Mouse (Mus musculus): ENCODE data around the gene Sema4c. TPM values are rescaled to one million over a fixed set of nuclear protein-coding genes. Genes with fewer than 3 reads are reported as not detected.
"Not testable (repeated sequence)": the region's sequence is repeated elsewhere in the genome, so short reads cannot be mapped to it uniquely, and the experiment has no call there.

Gene Sema4c
- polyA plus RNA-seq, 1 experiment: 0.01 TPM

GRCm38 (mm10) chr1:36545845-36546600, 12.1 kb downstream of the Sema4c start:
- Histone ChIP-seq H3K36me3 (ENCODE audit: control insufficient read depth) (peaks cover 19% of the 10 kb centered on the region), H3K4me3 (replicated peaks) (peak overlapping the region; percentile 74), H3K9me3 (ENCODE audit: control insufficient read depth, low read length) (no peaks in the 10 kb centered on the region), H3K4me1 (ENCODE audit: control insufficient read depth) (peaks cover 21% of the 10 kb centered on the region), H3K27me3 (ENCODE audit: control insufficient read depth) (no peaks in the 10 kb centered on the region)
- TF ChIP-seq GATA1 (IDR thresholded peaks at IDR 0.05; ENCODE audit: low read length): no peak
- no peak for TF ChIP-seq TAL1 (IDR thresholded peaks at IDR 0.05; ENCODE audit: low read length)

- no peak overlapping the region for H3K4me3 ChIP-seq (replicated peaks)
- no peaks in the 10 kb centered on the region for H3K27me3 ChIP-seq (ENCODE audit: control insufficient read depth)
- TF ChIP-seq GATA1 (IDR thresholded peaks at IDR 0.05; ENCODE audit: low read length) (no peak), TAL1 (IDR thresholded peaks at IDR 0.05; ENCODE audit: low read length) (no peak)
- H3K9me3 ChIP-seq (ENCODE audit: control insufficient read depth, low read length): no peaks in the 10 kb centered on the region
- peaks cover 24% of the 10 kb centered on the region for H3K36me3 ChIP-seq (ENCODE audit: control insufficient read depth)
- peaks cover 21% of the 10 kb centered on the region for H3K4me1 ChIP-seq (ENCODE audit: control insufficient read depth)
Observed at GRCm38 (mm10) chr1:36545382-36545781, 12.8 kb downstream of the Sema4c start.

GRCm38 (mm10) chr1:36542925-36543324, 15.2 kb downstream of the Sema4c start:
- Histone ChIP-seq H3K36me3 (ENCODE audit: control insufficient read depth) (peaks cover 27% of the 10 kb centered on the region), H3K4me1 (ENCODE audit: control insufficient read depth) (peaks cover 21% of the 10 kb centered on the region), H3K27me3 (ENCODE audit: control insufficient read depth) (no peaks in the 10 kb centered on the region), H3K4me3 (replicated peaks) (no peak overlapping the region), H3K9me3 (ENCODE audit: control insufficient read depth, low read length) (no peaks in the 10 kb centered on the region)
- TF ChIP-seq GATA1 (IDR thresholded peaks at IDR 0.05; ENCODE audit: low read length): no peak
- TF ChIP-seq TAL1 (IDR thresholded peaks at IDR 0.05; ENCODE audit: low read length): no peak

GRCm38 (mm10) chr1:36541844-36542243, 16.3 kb downstream of the Sema4c start:
- Histone ChIP-seq H3K27me3 (ENCODE audit: control insufficient read depth) (no peaks in the 10 kb centered on the region), H3K9me3 (ENCODE audit: control insufficient read depth, low read length) (no peaks in the 10 kb centered on the region), H3K4me1 (ENCODE audit: control insufficient read depth) (peaks cover 14% of the 10 kb centered on the region), H3K4me3 (replicated peaks) (no peak overlapping the region), H3K36me3 (ENCODE audit: control insufficient read depth) (peaks cover 27% of the 10 kb centered on the region)
- TF ChIP-seq TAL1 (IDR thresholded peaks at IDR 0.05; ENCODE audit: low read length): no peak
- TF ChIP-seq GATA1 (IDR thresholded peaks at IDR 0.05; ENCODE audit: low read length): no peak

- no peak for TF ChIP-seq TAL1 (IDR thresholded peaks at IDR 0.05; ENCODE audit: low read length)
- no peak for TF ChIP-seq GATA1 (IDR thresholded peaks at IDR 0.05; ENCODE audit: low read length)
- H3K9me3 ChIP-seq (ENCODE audit: control insufficient read depth, low read length): no peaks in the 10 kb centered on the region
- H3K27me3 ChIP-seq (ENCODE audit: control insufficient read depth): no peaks in the 10 kb centered on the region
- H3K36me3 ChIP-seq (ENCODE audit: control insufficient read depth): peaks cover 27% of the 10 kb centered on the region
- peaks cover 5% of the 10 kb centered on the region for H3K4me1 ChIP-seq (ENCODE audit: control insufficient read depth)
- H3K4me3 ChIP-seq (replicated peaks): no peak overlapping the region
Observed at GRCm38 (mm10) chr1:36540807-36541206, 17.3 kb downstream of the Sema4c start.

GRCm38 (mm10) chr1:36540132-36540531, 18.0 kb downstream of the Sema4c start:
- H3K9me3 ChIP-seq (ENCODE audit: control insufficient read depth, low read length): no peaks in the 10 kb centered on the region
- no peaks in the 10 kb centered on the region for H3K27me3 ChIP-seq (ENCODE audit: control insufficient read depth)
- TF ChIP-seq GATA1 (IDR thresholded peaks at IDR 0.05; ENCODE audit: low read length) (no peak), TAL1 (IDR thresholded peaks at IDR 0.05; ENCODE audit: low read length) (no peak)
- H3K4me1 ChIP-seq (ENCODE audit: control insufficient read depth): no peaks in the 10 kb centered on the region
- peaks cover 27% of the 10 kb centered on the region for H3K36me3 ChIP-seq (ENCODE audit: control insufficient read depth)
- H3K4me3 ChIP-seq (replicated peaks): no peak overlapping the region

GRCm38 (mm10) chr1:36539186-36539585, 19.0 kb downstream of the Sema4c start, which contains the start of gene Gm42417:
Gm42417 (minus strand) TSS chr1:36539429.
- Histone ChIP-seq H3K4me3 (replicated peaks) (no peak within 1 kb of the TSS), H3K36me3 (ENCODE audit: control insufficient read depth) (peaks cover 27% of the 10 kb centered on the region), H3K9me3 (ENCODE audit: control insufficient read depth, low read length) (no peaks in the 10 kb centered on the region), H3K27me3 (ENCODE audit: control insufficient read depth) (no peaks in the 10 kb centered on the region), H3K4me1 (ENCODE audit: control insufficient read depth) (peaks cover 2% of the 10 kb centered on the region; the same call in 1 of the 2 replicates)
- TF ChIP-seq GATA1 (IDR thresholded peaks at IDR 0.05; ENCODE audit: low read length): no peak
- TF ChIP-seq TAL1 (IDR thresholded peaks at IDR 0.05; ENCODE audit: low read length): no peak

GRCm38 (mm10) chr1:36538727-36539126, 19.4 kb downstream of the Sema4c start:
- H3K27me3 ChIP-seq (ENCODE audit: control insufficient read depth): no peaks in the 10 kb centered on the region
- no peak overlapping the region for H3K4me3 ChIP-seq (replicated peaks)
- H3K36me3 ChIP-seq (ENCODE audit: control insufficient read depth): peaks cover 27% of the 10 kb centered on the region
- H3K4me1 ChIP-seq (ENCODE audit: control insufficient read depth): peaks cover 2% of the 10 kb centered on the region; the same call in 1 of the 2 replicates
- H3K9me3 ChIP-seq (ENCODE audit: control insufficient read depth, low read length): no peaks in the 10 kb centered on the region
- TF ChIP-seq TAL1 (IDR thresholded peaks at IDR 0.05; ENCODE audit: low read length) (no peak), GATA1 (IDR thresholded peaks at IDR 0.05; ENCODE audit: low read length) (no peak)

- H3K36me3 ChIP-seq (ENCODE audit: control insufficient read depth): peaks cover 25% of the 10 kb centered on the region
- H3K4me1 ChIP-seq (ENCODE audit: control insufficient read depth); H3K27me3 ChIP-seq (ENCODE audit: control insufficient read depth); H3K9me3 ChIP-seq (ENCODE audit: control insufficient read depth, low read length); H3K4me3 ChIP-seq (replicated peaks): not testable (repeated sequence)
Observed at GRCm38 (mm10) chr1:36536783-36537182, 21.4 kb downstream of the Sema4c start, which contains the start of gene Ankrd23. Ankrd23 (minus strand) TSS chr1:36536883.
